Mouse (Mus musculus): ENCODE data around the gene Ndufb3. TPM values are rescaled to one million over a fixed set of nuclear protein-coding genes. Genes with fewer than 3 reads are reported as not detected.

The Ndufb3 gene
- polyA plus RNA-seq (2021; fragmentation: Nextera tagmentation) = 557 and 563 TPM in 2 replicates
- long read RNA-seq, experiment 1, transcript Ndufb3-201 (3 exons, 763 nt) = major isoform, 51 of 74 reads
- long read RNA-seq, experiment 1, partial matches to known transcripts = 23 of 74 reads
- long read RNA-seq, experiment 1, other reads (novel, unspliced or antisense) = 0 of 74 reads
- long read RNA-seq, experiment 2, transcript Ndufb3-201 (3 exons, 763 nt) = major isoform, 379 of 400 reads
- long read RNA-seq, experiment 2, partial matches to known transcripts = 15 of 400 reads
- long read RNA-seq, experiment 2, other reads (novel, unspliced or antisense) = 6 of 400 reads

DNA sequence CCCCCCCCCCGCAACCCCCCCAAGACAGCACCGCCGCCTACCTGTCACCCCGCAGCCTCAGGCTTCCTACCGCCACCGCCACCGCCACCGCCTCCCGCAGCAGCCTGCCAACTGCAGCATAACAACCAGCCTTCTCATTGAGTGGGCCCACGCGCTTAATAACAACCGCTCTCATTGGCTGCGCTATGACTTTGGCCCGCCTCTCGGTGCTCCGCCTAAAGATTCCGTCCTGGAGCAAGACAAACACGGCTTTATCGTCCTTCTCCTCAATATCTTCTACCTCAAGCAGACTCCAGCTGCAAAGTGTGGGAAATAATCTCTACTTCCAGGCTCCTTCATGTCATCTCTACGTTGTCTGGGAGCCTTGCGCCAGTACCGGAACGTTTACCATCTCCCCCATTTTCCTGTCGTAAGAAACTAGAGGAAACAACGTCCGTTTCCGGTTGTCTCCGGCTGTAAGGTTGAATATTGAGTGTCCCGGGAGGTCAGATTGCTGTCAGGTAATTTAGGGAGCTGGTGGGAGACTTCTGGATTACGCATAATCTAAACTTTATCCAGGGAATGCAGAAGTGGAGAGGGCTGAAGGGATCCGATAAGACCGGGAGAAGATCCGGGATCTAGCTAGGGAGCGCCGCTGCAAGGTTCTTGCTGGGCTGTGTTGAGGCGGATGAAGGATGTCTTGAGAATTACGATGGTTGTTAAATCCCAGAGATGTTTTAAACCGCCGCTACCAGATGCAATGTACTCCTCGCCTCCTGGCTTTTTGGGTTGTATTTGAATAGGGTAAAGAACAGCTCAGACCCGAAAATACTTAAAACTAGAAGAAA, at the start of gene Ndufb3, which contains the start of gene Fam126b:
Gene Ndufb3, plus strand, starts transcription at position 214 of the 827 bp plus-strand sequence.
Gene Fam126b, minus strand, starts transcription at position 153 of the 827 bp plus-strand sequence.

Other genes with a start within 250 kb of the Ndufb3 start
- gene Bzw1, start 193.5 kb upstream of the Ndufb3 start, polyA plus RNA-seq (2021; fragmentation: Nextera tagmentation) = 85.0 and 102 TPM in 2 replicates
- 12.2 and 14.8 TPM in 2 replicates for gene Clk1, start 162.3 kb upstream of the Ndufb3 start, polyA plus RNA-seq (2021; fragmentation: Nextera tagmentation)
- gene Nif3l1, start 141.2 kb upstream of the Ndufb3 start, polyA plus RNA-seq (2021; fragmentation: Nextera tagmentation) = 14.9 and 18.0 TPM in 2 replicates
- 54.6 and 57.9 TPM in 2 replicates for gene Ppil3, start 140.9 kb upstream of the Ndufb3 start, polyA plus RNA-seq (2021; fragmentation: Nextera tagmentation)
- gene Orc2, start 81.3 kb upstream of the Ndufb3 start, polyA plus RNA-seq (2021; fragmentation: Nextera tagmentation) = 21.3 and 33.6 TPM in 2 replicates
- 35.0 TPM in 2 replicates for gene Fam126b, start 61 bp upstream of the Ndufb3 start, polyA plus RNA-seq (2021; fragmentation: Nextera tagmentation)
- gene Als2cr12, start 109.6 kb downstream of the Ndufb3 start, polyA plus RNA-seq (2021; fragmentation: Nextera tagmentation) = not detected in 2 replicates
- 13.1 and 13.9 TPM in 2 replicates for gene Cflar, start 125.1 kb downstream of the Ndufb3 start, polyA plus RNA-seq (2021; fragmentation: Nextera tagmentation)
- gene Casp8, start 209.0 kb downstream of the Ndufb3 start, polyA plus RNA-seq (2021; fragmentation: Nextera tagmentation) = 2.1 and 2.5 TPM in 2 replicates

Measured in left cerebral cortex, adult 6 months (tissue).